Mouse (Mus musculus): ENCODE measurements at regions not wholly inside any gene's neighbourhood (a gene's known extent, or its start where the extent isn't known, plus 50 kb on each side); places are given as distances from the start of the nearest gene placed in this dataset.
"Not testable (repeated sequence)": the region's sequence is repeated elsewhere in the genome, so short reads cannot be mapped to it uniquely, and the experiment has no call there.

- no peak overlapping the region for H3K27ac ChIP-seq (ENCODE audit: low read depth, low read length)
- no peak for ATAC-seq
- WGBS = 69% methylated on average over 8 of the region's 8 CpGs
These were observed 189.2 kb upstream of the Irx4 start for GRCm38 (mm10) chr13:73071032-73071431.

GRCm38 (mm10) chr13:73071854-73072852 is 188.1 kb upstream of the Irx4 start:
- Histone ChIP-seq H3K9me3 (ENCODE audit: control insufficient read depth) (no peaks in the 10 kb centered on the region), H3K4me3 (ENCODE audit: low read depth, low read length) (no peak overlapping the region), H3K27ac (ENCODE audit: low read depth, low read length) (no peak overlapping the region), H3K9ac (ENCODE audit: low read depth, low read length) (no peak overlapping the region), H3K27me3 (replicated peaks; ENCODE audit: control insufficient read depth, insufficient read depth, low read length) (no peaks in the 10 kb centered on the region), H3K4me2 (replicated peaks; ENCODE audit: low read depth) (no peak overlapping the region), H3K4me1 (replicated peaks; ENCODE audit: control insufficient read depth, insufficient read depth, low read length) (no peaks in the 10 kb centered on the region), H3K36me3 (ENCODE audit: control insufficient read depth, insufficient read depth) (no peaks in the 10 kb centered on the region)
- WGBS = 57% methylated on average over 6 of the region's 6 CpGs
- TF ChIP-seq CTCF (IDR thresholded peaks at IDR 0.05; ENCODE audit: low read depth) = no peak
- ATAC-seq = no peak

More at GRCm38 (mm10) chr13:73071032-73071431, 189.2 kb upstream of the Irx4 start:
- Histone ChIP-seq H3K36me3 (ENCODE audit: control insufficient read depth, insufficient read depth) (no peaks in the 10 kb centered on the region), H3K4me1 (replicated peaks; ENCODE audit: control insufficient read depth, insufficient read depth, low read length) (no peaks in the 10 kb centered on the region), H3K27me3 (replicated peaks; ENCODE audit: control insufficient read depth, insufficient read depth, low read length) (no peaks in the 10 kb centered on the region), H3K9me3 (ENCODE audit: control insufficient read depth) (no peaks in the 10 kb centered on the region), H3K9ac (ENCODE audit: low read depth, low read length) (no peak overlapping the region), H3K4me2 (replicated peaks; ENCODE audit: low read depth) (no peak overlapping the region), H3K4me3 (ENCODE audit: low read depth, low read length) (no peak overlapping the region)
- TF ChIP-seq CTCF (IDR thresholded peaks at IDR 0.05; ENCODE audit: low read depth) = no peak

DNA sequence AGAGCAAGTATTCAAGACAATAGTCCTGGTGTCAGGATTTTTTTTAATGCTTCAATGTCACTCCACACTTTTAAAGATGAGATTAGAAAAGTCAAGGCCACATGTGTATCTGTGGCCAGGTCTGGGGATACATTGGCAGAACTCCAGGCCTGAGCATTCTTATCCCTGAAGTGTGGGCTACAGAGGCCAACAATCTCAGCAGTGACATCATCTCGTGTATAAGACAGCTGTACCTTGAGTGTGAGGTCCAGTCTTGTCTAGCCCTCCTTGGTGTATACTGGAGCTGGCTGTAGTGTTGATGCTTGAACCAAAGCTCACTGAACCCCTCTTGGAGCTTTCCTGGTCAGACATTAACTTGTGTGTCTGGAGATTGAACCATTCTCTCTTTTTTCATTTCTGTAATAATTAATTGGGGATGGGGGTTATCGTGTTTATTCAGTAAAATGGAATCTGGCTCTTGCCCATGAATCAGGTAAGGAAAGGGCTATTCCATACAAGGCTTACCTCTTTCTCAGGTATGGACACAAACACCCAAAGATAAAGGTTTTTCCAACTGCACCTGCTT is 182.3 kb upstream of the Irx4 start:
- Histone ChIP-seq H3K27me3 (replicated peaks; ENCODE audit: control insufficient read depth, insufficient read depth, low read length) (no peaks in the 10 kb centered on the region), H3K36me3 (ENCODE audit: control insufficient read depth, insufficient read depth) (no peaks in the 10 kb centered on the region), H3K9ac (ENCODE audit: low read depth, low read length) (no peak overlapping the region), H3K4me1 (replicated peaks; ENCODE audit: control insufficient read depth, insufficient read depth, low read length) (no peaks in the 10 kb centered on the region), H3K9me3 (ENCODE audit: control insufficient read depth) (no peaks in the 10 kb centered on the region), H3K27ac (ENCODE audit: low read depth, low read length) (no peak overlapping the region), H3K4me3 (ENCODE audit: low read depth, low read length) (no peak overlapping the region), H3K4me2 (replicated peaks; ENCODE audit: low read depth) (no peak overlapping the region)
- no peak for TF ChIP-seq CTCF (IDR thresholded peaks at IDR 0.05; ENCODE audit: low read depth)
- ATAC-seq = no peak
- 67% methylated on average over 2 of the region's 2 CpGs for WGBS

DNA sequence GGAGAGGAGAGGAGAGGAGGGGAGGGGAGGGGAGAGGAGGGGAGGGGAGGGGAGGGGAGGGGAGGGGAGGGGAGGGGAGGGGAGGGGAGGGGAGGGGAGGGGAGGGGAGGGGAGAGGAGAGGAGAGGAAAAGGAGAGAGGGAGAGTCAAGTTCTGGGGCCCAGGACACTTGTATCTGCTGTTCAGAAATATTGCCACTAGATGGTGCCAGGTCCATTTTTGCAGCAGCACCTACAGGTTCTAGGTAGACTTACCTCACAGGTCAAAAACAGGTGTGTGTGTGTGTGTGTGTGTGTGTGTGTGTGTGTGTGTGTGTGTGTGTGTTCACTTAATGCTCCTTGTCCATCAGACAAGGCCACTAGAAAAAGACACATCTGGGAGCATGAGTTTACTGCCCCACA is 172.5 kb upstream of the Irx4 start:
- not testable (repeated sequence) for H3K9me3 ChIP-seq (ENCODE audit: control insufficient read depth); H3K9ac ChIP-seq (ENCODE audit: low read depth, low read length); H3K27me3 ChIP-seq (replicated peaks; ENCODE audit: control insufficient read depth, insufficient read depth, low read length); H3K4me2 ChIP-seq (replicated peaks; ENCODE audit: low read depth); H3K4me3 ChIP-seq (ENCODE audit: low read depth, low read length); H3K4me1 ChIP-seq (replicated peaks; ENCODE audit: control insufficient read depth, insufficient read depth, low read length); H3K27ac ChIP-seq (ENCODE audit: low read depth, low read length); H3K36me3 ChIP-seq (ENCODE audit: control insufficient read depth, insufficient read depth); ATAC-seq
- TF ChIP-seq CTCF (IDR thresholded peaks at IDR 0.05; ENCODE audit: low read depth) = peak; percentile 65

GRCm38 (mm10) chr13:73091886-73092285 is 168.4 kb upstream of the Irx4 start:
- Histone ChIP-seq H3K4me1 (replicated peaks; ENCODE audit: control insufficient read depth, insufficient read depth, low read length) (no peaks in the 10 kb centered on the region), H3K27ac (ENCODE audit: low read depth, low read length) (no peak overlapping the region), H3K27me3 (replicated peaks; ENCODE audit: control insufficient read depth, insufficient read depth, low read length) (no peaks in the 10 kb centered on the region), H3K9ac (ENCODE audit: low read depth, low read length) (no peak overlapping the region), H3K36me3 (ENCODE audit: control insufficient read depth, insufficient read depth) (no peaks in the 10 kb centered on the region), H3K4me2 (replicated peaks; ENCODE audit: low read depth) (no peak overlapping the region), H3K9me3 (ENCODE audit: control insufficient read depth) (no peaks in the 10 kb centered on the region), H3K4me3 (ENCODE audit: low read depth, low read length) (no peak overlapping the region)
- no peak for ATAC-seq
- 40% methylated on average over 3 of the region's 3 CpGs for WGBS
- TF ChIP-seq CTCF (IDR thresholded peaks at IDR 0.05; ENCODE audit: low read depth) = peak; percentile 16; the same call in 1 of the 2 replicates

DNA sequence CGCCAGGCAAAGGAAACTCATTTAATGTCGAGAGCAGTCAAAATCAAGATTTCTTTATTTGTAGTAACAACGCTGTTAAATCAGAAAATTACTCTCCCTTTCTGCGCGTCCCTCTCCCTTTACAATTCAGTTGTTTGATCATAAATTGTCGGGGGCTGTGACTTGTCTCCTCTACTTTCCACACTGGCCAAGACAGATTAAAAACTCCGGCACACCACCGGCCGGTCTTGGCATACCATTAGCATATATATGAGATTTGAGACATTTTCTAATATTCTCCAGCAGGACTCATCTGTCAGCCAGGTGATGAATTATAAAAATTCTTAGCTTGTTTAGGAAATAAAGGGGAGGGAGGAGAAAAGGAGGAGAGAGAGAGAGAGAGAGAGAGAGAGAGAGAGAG is 162.8 kb upstream of the Irx4 start:
- no peak overlapping the region for H3K27ac ChIP-seq (ENCODE audit: low read depth, low read length)
- H3K4me1 ChIP-seq (replicated peaks; ENCODE audit: control insufficient read depth, insufficient read depth, low read length) = no peaks in the 10 kb centered on the region
- no peaks in the 10 kb centered on the region for H3K9me3 ChIP-seq (ENCODE audit: control insufficient read depth)
- no peak overlapping the region for H3K9ac ChIP-seq (ENCODE audit: low read depth, low read length)
- WGBS = 83% methylated on average over 9 of the region's 9 CpGs
- no peak overlapping the region for H3K4me2 ChIP-seq (replicated peaks; ENCODE audit: low read depth)
- ATAC-seq = no peak
- no peak for TF ChIP-seq CTCF (IDR thresholded peaks at IDR 0.05; ENCODE audit: low read depth)
- no peaks in the 10 kb centered on the region for H3K36me3 ChIP-seq (ENCODE audit: control insufficient read depth, insufficient read depth)
- H3K27me3 ChIP-seq (replicated peaks; ENCODE audit: control insufficient read depth, insufficient read depth, low read length) = no peaks in the 10 kb centered on the region
- no peak overlapping the region for H3K4me3 ChIP-seq (ENCODE audit: low read depth, low read length)

Data from intestine, postnatal 0 days (tissue).